ENCODE assay signal across 9 mouse cellular contexts in genomic region chr7:19920166-19920505, GRCm38 (mm10). TPM values are rescaled to one million over a fixed set of nuclear protein-coding genes. Genes with fewer than 3 reads are reported as not detected.
A peak's percentile ranks its signal among the peaks of the same experiment; 100 is the strongest.
DNase-seq lines count a peak whose midpoint lies in the region; ATAC-seq and TF ChIP-seq lines count a peak whose summit lies in the region.
"Had no signal": no experiment of that assay in that cellular context is flagged by ENCODE, and none has a peak within 500 bp of the region (broad histone marks: within the 10 kb centered on the region; RNA-seq: fewer than 3 reads in every experiment).

No protein-coding gene starts in this region.

- ATAC-seq in embryonic facial prominence, embryonic 14.5 days (ENCODE audit: low read depth) = 0 out of 2 replicates have a peak, but pooled peaks have one; percentile 4
- no peak for ATAC-seq in intestine, postnatal 0 days
- peak; percentile 50 for ATAC-seq in neural tube, embryonic 15.5 days (ENCODE audit: low FRiP score)
- ATAC-seq in CD4-positive, CD25-positive, alpha-beta regulatory T cell, adult 4 months = no peak

- no peaks in the 10 kb centered on the region for H3K27me3 ChIP-seq in embryonic facial prominence, embryonic 14.5 days (replicated peaks; ENCODE audit: control insufficient read depth, insufficient read depth, low read length)
- H3K27me3 ChIP-seq in intestine, postnatal 0 days (replicated peaks; ENCODE audit: control insufficient read depth, insufficient read depth, low read length) = no peaks in the 10 kb centered on the region
- no peaks in the 10 kb centered on the region for H3K27me3 ChIP-seq in neural tube, embryonic 15.5 days (replicated peaks)

- H3K4me2 ChIP-seq in embryonic facial prominence, embryonic 14.5 days (ENCODE audit: low read depth, low read length) = peak overlapping the region; percentile 72
- peak overlapping the region; percentile 90 for H3K4me2 ChIP-seq in intestine, postnatal 0 days (replicated peaks; ENCODE audit: low read depth)
- peak overlapping the region; percentile 69 for H3K4me2 ChIP-seq in neural tube, embryonic 15.5 days

- H3K9ac ChIP-seq in embryonic facial prominence, embryonic 14.5 days (ENCODE audit: low read depth, low read length) = peak overlapping the region; percentile 88
- H3K9ac ChIP-seq in intestine, postnatal 0 days (ENCODE audit: low read depth, low read length) = peak overlapping the region; percentile 90
- peak overlapping the region; percentile 91 for H3K9ac ChIP-seq in neural tube, embryonic 15.5 days (replicated peaks)

- H3K4me3 ChIP-seq in layer of hippocampus, adult 2 months = peak overlapping the region; percentile 71
- peak overlapping the region; percentile 73 for H3K4me3 ChIP-seq in embryonic facial prominence, embryonic 14.5 days (ENCODE audit: low read depth, low read length)
- H3K4me3 ChIP-seq in intestine, postnatal 0 days (ENCODE audit: low read depth, low read length) = peak overlapping the region; percentile 79
- H3K4me3 ChIP-seq in neural tube, embryonic 15.5 days (replicated peaks) = peak overlapping the region; percentile 77

- DNase-seq in layer of hippocampus, adult 2 months (ENCODE audit: low spot score in 2 of 2) = no peak
- no peak for DNase-seq in layer of hippocampus, postnatal 14 days (ENCODE audit: low spot score in 2 of 2)
- DNase-seq in embryonic facial prominence, embryonic 14.5 days (ENCODE audit: low spot score) = no peak
- DNase-seq in left cerebral cortex, adult 9 months (ENCODE audit: low spot score in 2 of 2) = no peak
- no peak for DNase-seq in urinary bladder, postnatal 36 days (ENCODE audit: low spot score in 2 of 2)

- 44% methylated on average over 4 of the region's 4 CpGs for WGBS in embryonic facial prominence, embryonic 14.5 days
- WGBS in intestine, postnatal 0 days = 27% methylated on average over 4 of the region's 4 CpGs
- WGBS in neural tube, embryonic 15.5 days = 30% methylated on average over 4 of the region's 4 CpGs

- H3K9me3 ChIP-seq in embryonic facial prominence, embryonic 14.5 days (ENCODE audit: control insufficient read depth, low read length) = no peaks in the 10 kb centered on the region
- H3K9me3 ChIP-seq in intestine, postnatal 0 days (ENCODE audit: control insufficient read depth) = no peaks in the 10 kb centered on the region
- H3K9me3 ChIP-seq in neural tube, embryonic 15.5 days (replicated peaks) = no peaks in the 10 kb centered on the region

- H3K36me3 ChIP-seq in embryonic facial prominence, embryonic 14.5 days (ENCODE audit: control insufficient read depth, insufficient read depth, low read length) = peaks cover 24% of the 10 kb centered on the region
- H3K36me3 ChIP-seq in intestine, postnatal 0 days (ENCODE audit: control insufficient read depth, insufficient read depth) = peaks cover 34% of the 10 kb centered on the region
- H3K36me3 ChIP-seq in neural tube, embryonic 15.5 days = peaks cover 14% of the 10 kb centered on the region

- peak overlapping the region; percentile 91 for H3K27ac ChIP-seq in layer of hippocampus, adult 2 months
- no peak overlapping the region for H3K27ac ChIP-seq in embryonic facial prominence, embryonic 14.5 days (replicated peaks; ENCODE audit: low read depth, low read length)
- peak overlapping the region; percentile 93 for H3K27ac ChIP-seq in intestine, postnatal 0 days (ENCODE audit: low read depth, low read length)
- peak overlapping the region; percentile 91 for H3K27ac ChIP-seq in neural tube, embryonic 15.5 days (replicated peaks)

- TF ChIP-seq CTCF in layer of hippocampus, adult 2 months (conservative IDR thresholded peaks at IDR 0.05) = no peak
- no peak for TF ChIP-seq CTCF in intestine, postnatal 0 days (IDR thresholded peaks at IDR 0.05; ENCODE audit: low read depth)

- H3K4me1 ChIP-seq in embryonic facial prominence, embryonic 14.5 days (ENCODE audit: control insufficient read depth, insufficient read depth, low read length) = no peaks in the 10 kb centered on the region
- peaks cover 4% of the 10 kb centered on the region; the same call in 1 of the 2 replicates for H3K4me1 ChIP-seq in intestine, postnatal 0 days (replicated peaks; ENCODE audit: control insufficient read depth, insufficient read depth, low read length)
- peaks cover 18% of the 10 kb centered on the region for H3K4me1 ChIP-seq in neural tube, embryonic 15.5 days

RNA-seq across cellular contexts. Expression of gene Pvr, which starts 0.8 kb away (rescaled TPM):
- total RNA-seq in layer of hippocampus, adult 2 months (2021) = 10 to 100 TPM; 13.6 to 16.3 TPM
- 10 to 100 TPM; 10.4 to 11.3 TPM for total RNA-seq in layer of hippocampus, postnatal 14 days (2021)
- polyA plus RNA-seq in embryonic facial prominence, embryonic 14.5 days (2014; fragmentation: Nextera tagmentation; extraction: Ambion mirVana) = 9.0 and 10.2 TPM in 2 replicates
- polyA plus RNA-seq in intestine, postnatal 0 days (2015; fragmentation: Nextera tagmentation; extraction: Ambion mirVana) = 8.9 and 10.7 TPM in 2 replicates
- 12.0 and 12.5 TPM in 2 replicates for polyA plus RNA-seq in neural tube, embryonic 15.5 days (2015; fragmentation: Nextera tagmentation; extraction: Ambion mirVana)
- polyA plus RNA-seq in CD4-positive, CD25-positive, alpha-beta regulatory T cell, adult 4 months (2017; shearing (Covaris generic)) = 10 to 100 TPM; 22.2 to 24.7 TPM

RNA-seq across cellular contexts. Expression of gene Igsf23, which starts 30.4 kb away (rescaled TPM):
- not detected for total RNA-seq in layer of hippocampus, adult 2 months (2021)
- not detected for total RNA-seq in layer of hippocampus, postnatal 14 days (2021)
- not detected in 2 replicates for polyA plus RNA-seq in embryonic facial prominence, embryonic 14.5 days (2014; fragmentation: Nextera tagmentation; extraction: Ambion mirVana)
- polyA plus RNA-seq in intestine, postnatal 0 days (2015; fragmentation: Nextera tagmentation; extraction: Ambion mirVana) = 171 and 189 TPM in 2 replicates
- polyA plus RNA-seq in neural tube, embryonic 15.5 days (2015; fragmentation: Nextera tagmentation; extraction: Ambion mirVana) = 0.12 and 0.43 TPM in 2 replicates
- polyA plus RNA-seq in CD4-positive, CD25-positive, alpha-beta regulatory T cell, adult 4 months (2017; shearing (Covaris generic)) = 10 to 100 TPM; 11.1 to 17.6 TPM

RNA-seq across cellular contexts. Expression of gene Ceacam19, which starts 32.4 kb away (rescaled TPM):
- not detected for total RNA-seq in layer of hippocampus, adult 2 months (2021)
- total RNA-seq in layer of hippocampus, postnatal 14 days (2021) = not detected
- polyA plus RNA-seq in embryonic facial prominence, embryonic 14.5 days (2014; fragmentation: Nextera tagmentation; extraction: Ambion mirVana) = 1.2 TPM in 2 replicates
- polyA plus RNA-seq in intestine, postnatal 0 days (2015; fragmentation: Nextera tagmentation; extraction: Ambion mirVana) = not detected in 2 replicates
- not detected in 2 replicates for polyA plus RNA-seq in neural tube, embryonic 15.5 days (2015; fragmentation: Nextera tagmentation; extraction: Ambion mirVana)
- not detected for polyA plus RNA-seq in CD4-positive, CD25-positive, alpha-beta regulatory T cell, adult 4 months (2017; shearing (Covaris generic))
- total RNA-seq: granulocyte monocyte progenitor cell, adult 5-6 weeks had no signal

RNA-seq across cellular contexts. Expression of gene Ceacam20, which starts 45.1 kb away (rescaled TPM):
- not detected for total RNA-seq in layer of hippocampus, adult 2 months (2021)
- total RNA-seq in layer of hippocampus, postnatal 14 days (2021) = not detected
- polyA plus RNA-seq in embryonic facial prominence, embryonic 14.5 days (2014; fragmentation: Nextera tagmentation; extraction: Ambion mirVana) = not detected in 2 replicates
- 36.1 and 39.7 TPM in 2 replicates for polyA plus RNA-seq in intestine, postnatal 0 days (2015; fragmentation: Nextera tagmentation; extraction: Ambion mirVana)
- not detected in 2 replicates for polyA plus RNA-seq in neural tube, embryonic 15.5 days (2015; fragmentation: Nextera tagmentation; extraction: Ambion mirVana)
- polyA plus RNA-seq in CD4-positive, CD25-positive, alpha-beta regulatory T cell, adult 4 months (2017; shearing (Covaris generic)) = not detected
- total RNA-seq: granulocyte monocyte progenitor cell, adult 5-6 weeks had no signal

RNA-seq across cellular contexts. Expression of gene Ceacam16, which starts 59.0 kb away (rescaled TPM):
- total RNA-seq in layer of hippocampus, adult 2 months (2021) = not detected
- total RNA-seq in layer of hippocampus, postnatal 14 days (2021) = not detected
- polyA plus RNA-seq in embryonic facial prominence, embryonic 14.5 days (2014; fragmentation: Nextera tagmentation; extraction: Ambion mirVana) = not detected in 2 replicates
- polyA plus RNA-seq in intestine, postnatal 0 days (2015; fragmentation: Nextera tagmentation; extraction: Ambion mirVana) = not detected in 2 replicates
- 0.69 and 1.2 TPM in 2 replicates for polyA plus RNA-seq in neural tube, embryonic 15.5 days (2015; fragmentation: Nextera tagmentation; extraction: Ambion mirVana)
- polyA plus RNA-seq in CD4-positive, CD25-positive, alpha-beta regulatory T cell, adult 4 months (2017; shearing (Covaris generic)) = not detected
- total RNA-seq: granulocyte monocyte progenitor cell, adult 5-6 weeks had no signal

Comparison
In these comparisons a context has a peak if more than half of its experiments do, and no peak if none do; other contexts are left out.
1. ATAC-seq: peak in embryonic facial prominence, embryonic 14.5 days (single experiment) and neural tube, embryonic 15.5 days (single experiment); none in intestine, postnatal 0 days (single experiment) and CD4-positive, CD25-positive, alpha-beta regulatory T cell, adult 4 months (single experiment).
2. Peak in every context shown above with its lines, with median percentiles within 50 percentile points of each other: H3K4me3 ChIP-seq, H3K4me2 ChIP-seq and H3K9ac ChIP-seq.